Comparison of ENCODE assay signal across 21 mouse cellular contexts in genomic region chr10:72988355-72988754, GRCm38 (mm10).
A peak's percentile ranks its signal among the peaks of the same experiment; 100 is the strongest.
DNase-seq lines count a peak whose midpoint lies in the region; ATAC-seq and TF ChIP-seq lines count a peak whose summit lies in the region.
"Had no signal": no experiment of that assay in that cellular context is flagged by ENCODE, and none has a peak within 500 bp of the region (broad histone marks: within the 10 kb centered on the region; RNA-seq: fewer than 3 reads in every experiment).

No protein-coding gene starts in this region.

- no peak overlapping the region for H3K4me2 ChIP-seq in myocyte (ENCODE audit: low read depth)
- H3K4me2 ChIP-seq: embryonic facial prominence, embryonic 12.5 days; forebrain, embryonic 13.5 days; forebrain, embryonic 15.5 days had no signal

- no peaks in the 10 kb centered on the region for H3K36me3 ChIP-seq in C2C12 (ENCODE audit: control insufficient read depth, insufficient read depth)
- no peaks in the 10 kb centered on the region for H3K36me3 ChIP-seq in myocyte (ENCODE audit: control insufficient read depth, insufficient read depth)
- H3K36me3 ChIP-seq: embryonic facial prominence, embryonic 10.5 days; embryonic facial prominence, embryonic 12.5 days; forebrain, embryonic 15.5 days had no signal

- in situ Hi-C loops in Patski (cut with MboI; ENCODE audit: low pct_unique_long_range_greater_than_20kb): no loop called here

- H3ac ChIP-seq in C2C12 (ENCODE audit: control insufficient read depth, insufficient read length, low read depth) (no peak overlapping the region), myocyte (ENCODE audit: control insufficient read depth, insufficient read length) (no peak overlapping the region)

- TF ChIP-seq POLR2A in myocyte (IDR thresholded peaks at IDR 0.05; ENCODE audit: insufficient read length, low read depth): no peak

- H3K27me3 ChIP-seq in C2C12 (ENCODE audit: control insufficient read depth, insufficient read depth, insufficient read length) (no peaks in the 10 kb centered on the region), Patski (no peaks in the 10 kb centered on the region), myocyte (ENCODE audit: control insufficient read depth, insufficient read depth, insufficient read length) (no peaks in the 10 kb centered on the region)
- H3K27me3 ChIP-seq: embryonic facial prominence, embryonic 12.5 days; forebrain, embryonic 13.5 days; forebrain, embryonic 15.5 days had no signal

- peak; percentile 35 for ATAC-seq in Patski
- no peak for ATAC-seq in monocyte, adult 5-6 weeks (replicated peaks; ENCODE audit: insufficient number of reproducible peaks, low FRiP score, low TSS enrichment, poor library complexity, severe bottlenecking)
- ATAC-seq: forebrain, embryonic 13.5 days; forebrain, embryonic 15.5 days; forebrain, postnatal 0 days had no signal

- CTCF ChIA-PET in Patski (lab: Charles Lee): interaction anchor here (1.5 kb wide), 1 partner anchor 8 kb away, joined by 3 read pairs; no protein-coding TSS in a partner anchor

- DNase-seq in 3T3-L1 (ENCODE audit: low read depth, low spot score) (peak; percentile 43), Patski (ENCODE audit: low read depth, low spot score) (no peak)
- DNase-seq in cerebellum, postnatal 25 days: no peak
- no peak for DNase-seq in kidney, postnatal 25 days
- DNase-seq: adrenal gland, adult 2 months; adrenal gland, postnatal 10 days; adrenal gland, postnatal 25 days; B cell, adult 2 months; cerebellum, adult 11-12 months; cerebellum, adult 2 months; cerebellum, adult 9-10 months; cerebellum, postnatal 10 days; cerebellum, postnatal 36 days; forebrain, postnatal 0 days had no signal

- no peak for TF ChIP-seq CTCF in C2C12 (IDR thresholded peaks at IDR 0.05; ENCODE audit: control insufficient read depth, insufficient read depth, insufficient read length)
- TF ChIP-seq CTCF in Patski (IDR thresholded peaks at IDR 0.05): no peak

- no peaks in the 10 kb centered on the region for H3K79me2 ChIP-seq in C2C12 (ENCODE audit: control insufficient read depth, insufficient read depth)
- H3K79me2 ChIP-seq in myocyte (ENCODE audit: control insufficient read depth, insufficient read depth): no peaks in the 10 kb centered on the region

- H3K4me3 ChIP-seq in C2C12 (ENCODE audit: insufficient read depth, poor library complexity, severe bottlenecking) (no peak overlapping the region), myocyte (no peak overlapping the region)
- H3K4me3 ChIP-seq: embryonic facial prominence, embryonic 10.5 days; embryonic facial prominence, embryonic 12.5 days; forebrain, embryonic 13.5 days; forebrain, embryonic 15.5 days had no signal

- no peaks in the 10 kb centered on the region for H3K79me3 ChIP-seq in C2C12 (ENCODE audit: low read depth)

- POLR2A ChIA-PET in Patski (lab: Charles Lee): interaction anchor here (0.5 kb wide), 1 partner anchor 496 kb away, joined by 3 read pairs; no protein-coding TSS in a partner anchor

TF ChIP-seq in C2C12, 6 proteins besides CTCF, POLR2A, EP300 and RAD21:
- no peak for TF ChIP-seq MYOG (IDR thresholded peaks at IDR 0.05; ENCODE audit: control insufficient read depth, extremely low read depth, insufficient read length)
- TF ChIP-seq MAX (IDR thresholded peaks at IDR 0.05): peak; percentile 31
- TF ChIP-seq MYOD1 (IDR thresholded peaks at IDR 0.05; ENCODE audit: control insufficient read depth, insufficient read length, low read depth): peak; percentile 94
- no peak for TF ChIP-seq CEBPB (IDR thresholded peaks at IDR 0.05; ENCODE audit: low read depth)
- TF ChIP-seq FOSL1 (IDR thresholded peaks at IDR 0.05; ENCODE audit: insufficient read depth, low read length, poor library complexity, severe bottlenecking): peak; percentile 86
- no peak for TF ChIP-seq USF1 (IDR thresholded peaks at IDR 0.05; ENCODE audit: low read depth)

TF ChIP-seq in myocyte, 11 proteins besides CTCF, POLR2A, EP300 and RAD21:
- TF ChIP-seq E2F4 (IDR thresholded peaks at IDR 0.05; ENCODE audit: insufficient read depth) (no peak), MYOD1 (IDR thresholded peaks at IDR 0.05; ENCODE audit: control insufficient read depth in 1 of 3, insufficient read length in 2 of 3, low read depth in 2 of 3) (peak in 2 of 3 experiments; percentile 88 to 92)
